Mouse (Mus musculus) CD4-positive, CD25-positive, alpha-beta regulatory T cell, adult 9 weeks (primary cell): ENCODE results near the gene Gm3055. TPM values are rescaled to one million over a fixed set of nuclear protein-coding genes. Genes with fewer than 3 reads are reported as not detected.

Experiments used
- polyA plus RNA-seq: library from polyadenylated mRNA; unstranded; fragments of 100-300 nt; shearing (Covaris generic); gene quantifications from one replicate; pipeline ENCODE4 v1.2.1, GENCODE M21; 2017

Gene Gm3055
- polyA plus RNA-seq, result 6.3 TPM

GRCm38 (mm10) chr10:81770506-81771403 is at the start of gene Gm3055:
TSS of gene Gm3055 (minus strand) at chr10:81771161.

GRCm38 (mm10) chr10:81811899-81812298 is 40.9 kb upstream of the Gm3055 start, which contains the start of gene Gm4767:
TSS of gene Gm4767 (plus strand) at chr10:81812186.

DNA sequence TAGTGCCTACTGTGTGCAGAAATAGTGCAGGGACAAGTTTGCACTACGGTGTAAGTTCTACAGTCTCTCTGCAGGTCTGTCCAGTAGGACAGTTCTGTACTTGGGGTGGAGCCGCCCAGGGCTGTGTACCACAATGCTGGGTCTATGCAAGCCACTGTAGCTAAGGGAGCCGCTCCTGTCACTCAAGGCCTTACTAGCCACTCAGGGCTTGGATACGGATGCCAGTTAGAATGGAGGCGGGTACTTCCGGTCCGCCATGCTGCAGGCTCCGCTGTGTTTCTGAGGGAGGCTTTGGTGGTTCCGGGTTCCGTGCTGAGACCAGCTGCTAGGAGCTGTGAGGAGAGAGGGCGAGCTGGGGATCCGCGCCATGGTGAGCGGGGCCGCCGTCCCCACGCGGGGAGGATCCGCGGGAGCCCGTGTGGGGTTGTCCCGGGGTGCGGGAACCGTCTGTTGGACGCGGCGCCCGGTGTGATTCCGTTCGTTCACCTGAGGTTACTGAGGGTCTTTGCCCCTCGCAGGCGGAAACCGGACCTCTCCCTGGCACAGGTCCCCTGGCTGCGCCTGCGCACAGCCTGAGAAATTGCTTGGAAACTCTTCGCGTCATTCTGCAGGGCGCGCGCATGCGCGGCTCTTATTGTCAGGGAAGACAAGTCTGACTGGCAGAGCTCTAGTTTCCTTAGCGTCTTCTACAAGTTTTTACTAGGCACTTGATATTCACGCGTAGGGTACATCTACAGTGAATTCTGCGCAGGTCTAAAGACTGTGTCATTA is 66.2 kb downstream of the Gm3055 start, which contains the start of gene Zfp433:
TSS of gene Zfp433 (plus strand) at position 295 of the 771 bp plus-strand sequence.

Other genes with a start within 250 kb of the Gm3055 start
- gene Gna15, start 246.9 kb downstream of the Gm3055 start, polyA plus RNA-seq, result 19.4 TPM
- gene Gna11, start 226.0 kb downstream of the Gm3055 start, polyA plus RNA-seq, result 7.0 TPM
- 134 TPM for gene Aes, start 211.7 kb downstream of the Gm3055 start, polyA plus RNA-seq
- gene Tle2, start 196.6 kb downstream of the Gm3055 start, polyA plus RNA-seq, result 1.6 TPM
- gene Tle6, start 170.1 kb downstream of the Gm3055 start, polyA plus RNA-seq, result 2.3 TPM
- gene BC025920, start 164.9 kb downstream of the Gm3055 start, polyA plus RNA-seq, result 3.6 TPM
- 25.2 TPM for gene Sirt6, start 143.4 kb downstream of the Gm3055 start, polyA plus RNA-seq
- gene Ankrd24, start 142.6 kb downstream of the Gm3055 start, polyA plus RNA-seq, result 0.88 TPM
- gene Gm10778, start 122.1 kb downstream of the Gm3055 start, polyA plus RNA-seq, result 9.6 TPM
- 21.6 TPM for gene Zfp433, start 66.3 kb downstream of the Gm3055 start, polyA plus RNA-seq
- 6.8 TPM for gene Gm4767, start 41.0 kb upstream of the Gm3055 start, polyA plus RNA-seq
- 15.3 TPM for gene Gm32687, start 92.8 kb upstream of the Gm3055 start, polyA plus RNA-seq
- gene Zfp781, start 159.3 kb upstream of the Gm3055 start, polyA plus RNA-seq, result 7.6 TPM